Mouse (Mus musculus) left cerebral cortex, adult 18-20 months (tissue): ENCODE results near the gene Myo5a. TPM values are rescaled to one million over a fixed set of nuclear protein-coding genes. Genes with fewer than 3 reads are reported as not detected.
A peak's percentile ranks its signal among the peaks of the same experiment; 100 is the strongest.

Source experiments
- DNase-seq, 2 experiments: peaks; one replicate each; pipeline ENCODE4 v3.0.0; 2021 to 2022; ENCODE audit warnings: low spot score in 2 of 2, mixed read lengths in 1 of 2
- long read RNA-seq, 2 experiments: library from polyadenylated mRNA; stranded (forward); transcript quantifications; one replicate each; pipeline ENCODE4 v2.0.0; 2021
- total RNA-seq, 2 experiments: library from RNA; stranded (reverse); gene quantifications; 2 replicates each; pipeline ENCODE4 v1.2.3; 2021

Myo5a gene
- 100 to 1,000 TPM; 282 to 297 TPM for total RNA-seq
- long read RNA-seq, experiment 1, partial matches to known transcripts, result 65 of 94 reads
- long read RNA-seq, experiment 1, other reads (novel, unspliced or antisense), result 25 of 94 reads
- long read RNA-seq, experiment 2, partial matches to known transcripts, result 14 of 55 reads
- long read RNA-seq, experiment 2, other reads (novel, unspliced or antisense), result 41 of 55 reads

DNA sequence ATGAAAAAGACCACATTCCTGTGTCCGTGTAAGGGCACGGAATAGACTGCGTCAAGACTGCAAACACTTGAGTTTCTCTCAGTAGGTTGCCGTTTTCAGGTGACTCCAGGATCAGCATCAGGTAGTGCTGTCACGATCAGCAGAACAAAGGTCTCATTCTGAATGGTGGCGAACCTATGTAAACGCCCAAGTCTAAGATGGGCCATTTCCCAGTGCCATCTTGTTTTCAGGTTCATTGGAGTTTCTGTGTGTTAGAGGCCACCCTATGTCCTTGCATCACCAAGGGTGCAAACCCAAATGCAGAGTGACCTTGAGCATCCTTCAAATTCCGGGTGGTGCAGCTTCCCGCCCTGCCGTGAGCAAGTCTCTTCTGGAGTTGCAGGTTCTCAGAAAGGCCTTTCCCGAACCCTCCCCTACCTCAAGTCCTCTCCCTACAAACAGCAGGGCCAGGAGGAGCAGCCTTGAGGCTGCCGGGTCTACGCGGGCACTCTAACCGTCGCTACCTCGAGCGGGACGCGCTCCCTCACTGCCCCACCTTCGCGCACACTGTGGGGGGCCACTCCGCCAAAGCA, at the start of gene Myo5a:
Myo5a (plus strand) TSS at position 559 of the 572 bp plus-strand sequence.
- no peak for DNase-seq

DNA sequence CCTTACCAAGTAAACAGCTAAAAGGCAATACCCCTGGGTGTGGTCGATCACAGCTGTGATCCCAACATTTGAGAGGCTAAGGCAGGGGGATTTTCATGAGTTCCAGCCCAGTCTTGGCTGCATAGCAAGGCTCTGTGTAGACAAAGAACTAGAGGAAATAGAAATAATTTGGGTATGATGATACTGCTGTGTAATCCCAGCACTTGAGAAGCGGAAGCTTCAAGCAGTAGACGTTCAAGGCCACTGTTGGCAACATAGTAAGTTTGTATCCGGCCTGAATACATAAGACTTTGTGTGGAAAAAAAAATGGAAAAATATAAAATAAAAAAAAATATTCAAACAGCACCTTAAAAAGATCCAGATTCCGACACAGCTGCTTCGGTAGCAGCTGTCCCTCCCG, 48.3 kb upstream of the Myo5a start:
- no peak for DNase-seq

DNA sequence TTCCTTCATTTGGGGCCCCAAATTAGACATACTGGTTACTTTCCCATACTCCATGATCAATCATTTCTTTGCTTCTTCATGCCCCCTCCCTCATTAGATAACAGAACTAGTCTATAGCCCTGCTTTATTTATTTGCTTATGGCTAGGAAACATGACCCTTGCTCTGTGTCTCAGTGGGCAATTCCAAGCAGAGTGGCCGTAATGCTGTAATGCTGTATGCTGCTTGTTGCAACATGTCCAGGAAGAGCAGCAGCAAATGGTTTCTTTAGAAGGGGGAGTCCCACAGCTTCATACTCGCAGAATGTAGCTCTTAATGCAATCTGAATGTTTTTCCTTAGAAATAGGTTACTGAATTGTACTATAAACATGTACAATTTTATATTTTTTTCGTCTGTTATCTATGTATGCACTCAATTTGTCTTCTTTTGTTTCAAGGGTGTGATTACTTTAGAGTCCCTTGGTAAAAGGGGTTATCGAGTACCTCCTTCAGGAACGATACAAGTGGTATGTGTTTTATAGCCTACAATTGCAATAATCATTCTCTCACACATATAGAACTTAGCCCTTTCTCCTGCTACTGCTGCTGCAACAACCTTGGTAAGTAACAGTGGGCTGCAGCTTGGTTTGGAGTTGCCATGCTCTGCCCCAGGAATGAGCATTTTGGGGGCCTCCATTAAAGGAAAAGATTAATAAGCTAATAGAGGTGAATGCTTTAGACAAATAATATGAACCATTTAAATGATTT, 47.5 kb upstream of the Myo5a start:
- DNase-seq, result no peak

DNA sequence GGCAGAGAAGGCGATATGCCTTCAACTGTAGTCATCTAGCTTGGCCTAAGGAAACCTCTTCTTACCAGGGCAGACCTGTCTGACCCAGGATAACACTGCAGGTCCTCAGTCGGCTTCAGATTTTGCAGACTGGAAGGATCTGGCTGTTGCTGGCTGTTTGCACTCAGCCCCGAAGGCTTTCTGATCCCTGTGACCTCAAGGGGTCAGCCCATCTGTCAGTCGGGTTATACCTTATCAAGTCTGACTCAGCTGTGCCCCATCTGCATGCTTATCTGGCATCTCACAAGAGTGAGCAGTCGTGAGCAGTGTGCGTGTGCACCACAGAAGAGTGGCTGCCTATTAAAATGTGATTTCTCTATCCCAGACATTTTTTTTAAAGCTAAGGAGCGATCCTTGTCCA, 46.7 kb upstream of the Myo5a start:
- no peak for DNase-seq

DNA sequence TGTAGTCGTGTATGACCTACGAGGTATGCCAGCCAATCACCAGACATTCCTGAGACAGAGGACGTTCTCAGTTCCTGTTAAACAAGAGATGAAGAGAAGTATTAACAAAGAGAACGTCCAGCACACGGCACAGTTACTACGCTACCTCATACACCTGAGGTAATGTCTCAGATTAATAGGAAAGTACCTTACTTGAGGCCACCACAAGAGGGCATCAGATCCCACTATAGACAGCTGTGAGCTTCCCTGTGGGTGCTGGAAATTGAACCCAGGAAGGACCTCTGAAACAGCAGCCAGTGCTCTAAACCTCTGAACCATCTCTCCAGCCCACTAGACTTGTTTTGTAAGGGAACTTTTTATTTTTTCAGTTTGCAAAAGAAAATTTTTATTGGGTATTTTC, 45.1 kb upstream of the Myo5a start:
- DNase-seq, result no peak

DNA sequence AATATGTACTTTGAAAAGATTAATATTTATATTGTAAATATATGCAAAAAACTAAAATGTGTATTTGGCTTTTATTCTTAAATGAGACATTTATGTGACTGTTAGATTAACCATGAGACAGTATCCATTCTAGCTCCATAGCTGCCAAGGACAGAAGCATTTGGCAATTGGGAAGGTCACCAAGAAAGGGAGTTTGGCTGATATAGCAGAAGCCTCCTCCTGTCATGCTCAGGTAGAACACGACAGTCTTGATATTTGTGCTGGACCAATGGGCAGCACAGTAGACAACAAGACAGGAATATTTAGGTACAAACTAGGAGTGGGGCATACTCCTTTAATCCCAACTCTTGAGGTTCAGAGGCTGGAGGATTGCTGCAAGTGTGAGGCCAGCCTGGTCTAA, 38.4 kb upstream of the Myo5a start:
- no peak for DNase-seq

DNA sequence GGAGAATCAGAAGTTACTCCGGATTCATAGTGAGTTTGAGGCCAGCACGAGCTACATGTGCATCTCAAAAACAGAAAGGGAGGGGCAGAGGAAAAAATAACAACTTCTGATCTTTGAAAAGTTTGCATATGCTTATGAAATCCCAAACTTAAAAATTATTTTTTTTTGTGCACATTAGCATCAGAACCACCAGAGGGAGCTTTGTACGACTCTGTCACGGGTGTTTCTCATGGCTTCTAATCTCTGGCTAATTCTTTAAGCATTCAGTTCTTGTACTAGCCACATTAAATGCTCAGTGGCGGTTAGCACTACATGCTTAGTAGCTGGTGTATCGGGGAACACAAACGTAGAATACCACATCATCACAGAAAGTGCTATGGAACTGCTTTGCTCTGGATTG, 37.7 kb upstream of the Myo5a start:
- no peak for DNase-seq

DNA sequence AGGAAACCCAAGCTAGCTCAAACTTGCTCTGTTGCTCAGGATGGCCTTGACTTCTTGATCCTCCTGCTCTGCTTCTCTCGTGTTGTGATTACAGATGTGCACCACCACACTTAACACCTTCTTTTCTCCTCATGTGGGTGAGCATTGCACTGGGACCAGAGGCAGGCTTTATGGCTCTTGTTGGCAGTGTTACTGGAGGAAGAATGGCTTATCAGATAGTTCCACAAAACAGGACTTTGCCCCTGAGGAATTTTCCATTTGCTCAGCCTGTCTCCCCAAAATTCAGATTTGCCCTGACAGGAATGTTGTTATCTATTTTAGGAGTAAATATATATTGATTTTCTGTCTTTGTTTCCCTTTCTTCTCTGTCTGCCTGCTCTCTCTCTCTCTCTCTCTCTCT, 36.1 kb upstream of the Myo5a start:
- no peak for DNase-seq

DNA sequence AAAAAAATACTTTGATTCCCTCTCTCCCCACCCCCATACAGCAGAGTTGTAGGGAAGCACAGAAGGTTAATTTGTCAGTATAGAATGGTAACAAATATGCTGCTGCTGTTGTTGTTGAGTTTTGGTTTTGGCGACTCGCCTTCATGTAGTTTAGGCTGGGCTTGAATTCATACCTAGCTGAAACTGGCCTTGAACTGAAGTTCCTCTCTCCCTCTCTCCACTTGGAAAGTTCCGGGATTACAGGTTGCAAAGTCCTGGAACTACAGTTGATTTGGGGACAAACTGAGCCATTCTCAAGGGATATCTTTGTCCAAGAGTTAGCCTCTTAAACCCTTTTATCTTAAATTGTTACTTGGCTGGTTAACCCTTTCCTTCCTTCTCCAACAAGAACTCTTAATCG, 34.9 kb upstream of the Myo5a start:
- no peak for DNase-seq

DNA sequence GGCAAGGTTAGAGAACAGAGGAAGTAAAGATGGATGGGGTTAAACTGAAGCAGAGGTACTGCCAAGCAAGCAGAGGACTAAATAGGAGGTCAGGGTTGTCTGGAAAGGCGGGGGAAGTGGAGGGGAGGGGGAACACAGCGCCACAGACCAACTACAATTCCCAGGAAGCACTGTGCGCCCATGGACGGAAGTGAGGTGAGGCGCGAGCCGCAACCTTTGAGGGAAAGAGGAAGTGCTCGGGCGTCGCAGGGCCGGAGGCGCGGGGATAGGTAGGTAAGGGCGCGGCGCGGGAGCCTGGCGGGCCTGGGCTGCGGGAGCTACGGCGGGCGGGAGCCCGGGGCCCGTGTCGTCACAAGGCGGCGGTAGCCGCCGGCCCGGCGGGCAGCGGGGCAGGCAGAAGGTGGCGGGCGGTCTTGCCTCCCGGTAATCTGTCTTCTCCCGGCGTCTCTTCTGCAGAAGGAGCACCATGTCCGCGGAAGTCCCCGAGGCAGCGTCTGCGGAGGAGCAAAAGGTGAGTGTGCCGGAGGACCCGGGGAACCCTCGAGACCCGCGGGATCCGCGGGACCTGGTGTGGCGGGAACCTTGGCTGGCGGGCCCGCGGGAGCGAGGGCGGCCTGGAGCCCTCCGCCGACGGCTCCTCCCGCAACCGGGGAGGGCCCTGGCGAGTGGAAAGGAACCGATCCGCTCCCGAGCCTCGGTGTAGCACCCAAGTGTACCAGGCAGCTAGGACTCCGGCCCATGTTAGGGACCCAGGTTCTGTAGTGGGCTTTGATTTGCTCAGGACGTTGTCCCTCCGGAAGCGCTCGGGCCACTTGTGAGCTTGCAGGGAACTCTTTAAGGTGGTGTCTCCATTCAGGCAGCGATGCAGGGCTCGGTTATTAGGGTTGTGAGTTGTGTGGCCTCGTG, 33.1 kb upstream of the Myo5a start, which contains the start of gene Arpp19:
Arpp19 (plus strand) TSS at position 164 of the 906 bp plus-strand sequence.
- DNase-seq, result peak; percentile 81 to 90

DNA sequence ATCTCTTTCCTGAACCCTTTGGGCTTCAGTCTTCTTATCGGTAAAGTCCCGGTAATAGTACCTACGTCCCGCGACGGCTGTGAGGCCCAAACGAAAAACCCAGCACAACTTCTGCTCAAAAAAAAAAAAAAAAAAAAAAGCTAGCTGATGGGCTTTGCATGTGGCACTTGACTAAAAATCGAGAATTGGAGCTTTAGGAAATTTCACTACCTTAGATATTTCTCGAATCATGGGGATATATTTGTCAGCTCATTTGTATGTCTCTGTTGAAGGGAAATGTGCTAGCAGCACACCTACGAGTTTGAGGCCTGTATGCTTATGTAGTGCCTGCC, 32.5 kb upstream of the Myo5a start:
- no peak for DNase-seq

DNA sequence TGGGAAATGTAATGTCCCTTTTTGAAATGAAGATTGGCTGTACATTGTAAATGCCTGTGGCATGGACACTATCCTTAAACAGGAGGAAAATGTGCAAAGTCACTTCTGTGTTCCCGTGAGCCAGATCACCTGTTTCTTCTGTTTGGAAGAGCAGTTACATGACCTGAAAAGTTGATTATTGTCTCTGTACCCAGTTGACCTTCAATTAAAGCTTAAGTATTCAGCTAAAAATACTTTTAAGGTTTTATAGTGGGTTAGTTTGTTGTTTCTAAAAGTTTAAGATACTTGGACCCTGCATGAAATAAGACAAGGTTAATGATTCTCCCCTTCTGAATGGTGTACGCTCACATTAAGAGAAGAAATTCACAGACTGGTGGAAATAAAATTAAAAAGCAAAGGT, 30.2 kb upstream of the Myo5a start:
- no peak for DNase-seq

DNA sequence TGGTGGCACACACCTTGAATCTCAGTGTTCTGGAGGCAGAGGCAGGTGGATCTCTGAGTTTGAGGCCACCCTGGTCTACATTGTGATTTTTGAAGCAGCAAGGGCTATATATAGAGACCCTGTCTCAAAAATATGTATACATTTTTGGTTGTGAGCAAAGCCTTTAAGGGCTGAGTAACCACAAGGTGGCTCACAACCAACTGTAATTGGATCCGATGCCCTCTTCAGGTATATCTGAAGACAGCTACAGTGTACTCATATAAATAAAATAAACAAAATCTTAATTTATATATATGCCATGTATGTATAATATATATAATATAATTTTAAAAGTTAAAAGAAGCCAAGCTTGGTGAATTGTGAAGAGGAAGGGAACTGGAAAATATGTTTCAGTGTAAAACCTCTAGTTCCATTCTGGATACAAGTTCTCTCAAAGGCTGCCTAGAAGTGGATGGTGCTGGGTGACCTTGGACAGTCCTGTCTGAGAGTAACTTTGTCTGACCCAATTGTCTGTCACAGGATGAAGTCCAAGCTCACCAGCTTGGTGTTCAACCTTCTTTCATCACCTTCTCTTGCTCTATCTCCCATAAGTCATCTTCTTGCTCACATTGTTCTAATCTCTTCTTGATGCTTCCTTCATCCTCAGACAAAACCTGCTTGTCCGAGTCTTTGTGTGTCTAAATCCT, 28.8 kb upstream of the Myo5a start:
- no peak for DNase-seq

DNA sequence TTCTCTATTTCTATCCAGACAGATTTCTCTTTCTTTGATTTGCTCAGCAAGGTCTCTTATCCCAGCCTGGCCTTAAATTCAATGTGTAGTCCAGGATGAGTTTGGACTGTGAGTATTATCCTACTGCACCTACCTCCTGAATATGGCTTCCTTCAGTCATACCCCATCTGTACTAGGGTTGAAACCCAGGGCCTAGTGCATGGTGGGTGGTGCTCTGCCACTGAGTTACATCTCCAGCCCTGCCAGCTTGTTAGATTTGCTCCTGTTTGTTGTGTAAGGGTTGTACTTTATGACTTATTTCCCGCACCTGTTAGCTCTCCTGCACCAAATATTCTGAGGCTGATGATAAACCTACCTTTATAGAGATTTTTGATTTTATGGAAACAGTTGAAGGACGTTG, 27.6 kb upstream of the Myo5a start:
- no peak for DNase-seq

DNA sequence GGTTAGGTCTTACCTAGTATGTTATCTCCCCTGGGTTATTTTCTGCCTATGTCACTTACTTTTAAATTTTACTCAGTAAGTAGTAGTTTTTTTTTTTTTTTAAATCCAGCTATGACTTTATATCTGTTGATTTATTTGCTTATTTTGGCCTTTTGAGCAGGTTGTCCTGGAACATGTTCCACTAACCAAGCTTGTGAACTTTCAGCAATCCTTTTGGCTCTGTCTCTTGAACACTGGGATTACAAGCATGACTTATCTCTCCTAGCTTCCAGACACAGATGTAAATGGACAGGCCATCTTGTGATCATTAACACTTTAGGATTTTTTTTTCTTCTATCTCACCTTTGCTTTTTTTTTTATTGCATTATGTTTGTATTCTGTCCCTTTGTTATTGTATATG, 23.7 kb upstream of the Myo5a start:
- no peak for DNase-seq

DNA sequence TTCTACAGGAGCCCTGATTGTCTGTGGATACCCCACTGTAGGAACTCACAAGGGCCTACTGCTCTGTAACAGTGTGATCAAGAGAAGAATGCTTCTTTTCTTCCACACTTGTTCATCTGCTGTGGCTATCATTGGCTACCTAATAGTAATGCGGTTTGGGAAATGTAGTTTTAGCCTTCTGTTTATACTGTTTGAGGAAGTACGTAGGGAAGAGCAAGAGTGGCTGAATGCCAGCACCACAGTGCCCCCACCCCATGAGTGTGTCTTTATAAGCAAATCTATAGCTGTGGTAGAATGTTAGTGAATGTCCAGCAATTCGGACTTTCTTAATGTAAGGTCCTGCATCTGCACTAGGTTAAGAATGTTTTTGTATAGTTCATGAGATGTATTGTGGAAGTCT, 21.7 kb upstream of the Myo5a start:
- DNase-seq, result no peak

DNA sequence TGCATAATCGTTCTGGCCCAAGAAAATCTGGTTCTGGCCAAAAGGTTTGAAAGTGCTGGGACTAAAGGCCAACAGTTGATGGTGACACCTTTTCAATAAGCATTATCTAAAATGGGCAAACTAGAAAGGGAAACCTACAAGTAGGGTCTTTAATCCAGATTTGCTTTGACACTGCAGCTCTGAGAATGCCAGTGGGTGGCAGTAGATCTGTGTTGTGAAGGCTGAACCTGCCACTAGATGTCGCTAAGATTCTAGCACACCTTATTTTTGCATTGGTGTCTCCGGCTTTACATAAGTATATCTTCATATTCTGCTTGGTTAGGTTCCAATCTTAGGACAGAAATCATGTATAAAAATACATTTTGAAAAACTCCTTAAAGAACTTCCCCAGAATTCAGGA, 20.8 kb upstream of the Myo5a start:
- DNase-seq, result peak; percentile 78 to 82

DNA sequence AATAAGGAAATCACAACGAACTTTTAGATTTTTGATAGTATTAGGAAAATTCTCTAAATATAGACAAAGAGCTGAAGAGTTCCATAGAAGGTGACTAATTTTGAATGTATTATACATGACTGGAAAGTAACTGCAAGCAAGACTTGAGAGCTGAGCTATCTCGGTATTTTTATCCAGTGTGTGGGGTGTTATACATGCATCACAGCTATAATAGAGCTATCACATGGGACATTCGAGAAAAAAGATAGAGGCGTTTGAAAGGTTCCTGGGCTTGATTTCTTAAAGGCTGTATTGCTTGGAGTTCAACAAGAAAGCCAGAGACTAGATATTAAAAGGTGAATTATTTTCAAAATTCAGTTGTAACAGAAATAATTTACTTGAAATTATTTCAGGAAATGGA, 19.0 kb upstream of the Myo5a start:
- no peak for DNase-seq

DNA sequence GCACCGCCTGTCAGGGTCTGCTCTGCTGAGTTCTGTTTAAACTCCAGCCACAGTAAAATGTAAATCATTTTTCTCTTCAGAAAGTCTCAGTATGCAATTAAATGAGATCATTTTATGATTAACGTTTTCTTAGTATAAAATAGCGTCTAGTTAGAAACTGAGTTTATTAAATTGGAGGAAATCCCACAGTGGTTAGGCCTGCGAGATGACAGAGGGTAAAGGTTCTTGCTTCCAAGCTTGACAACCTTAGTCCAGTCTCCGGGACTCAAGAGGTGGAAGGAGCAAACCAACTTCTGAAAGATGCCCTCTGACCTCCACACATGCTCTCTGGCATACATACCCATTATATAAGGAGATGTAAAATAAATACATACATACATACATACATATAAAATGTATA, 15.8 kb upstream of the Myo5a start:
- DNase-seq, result no peak

DNA sequence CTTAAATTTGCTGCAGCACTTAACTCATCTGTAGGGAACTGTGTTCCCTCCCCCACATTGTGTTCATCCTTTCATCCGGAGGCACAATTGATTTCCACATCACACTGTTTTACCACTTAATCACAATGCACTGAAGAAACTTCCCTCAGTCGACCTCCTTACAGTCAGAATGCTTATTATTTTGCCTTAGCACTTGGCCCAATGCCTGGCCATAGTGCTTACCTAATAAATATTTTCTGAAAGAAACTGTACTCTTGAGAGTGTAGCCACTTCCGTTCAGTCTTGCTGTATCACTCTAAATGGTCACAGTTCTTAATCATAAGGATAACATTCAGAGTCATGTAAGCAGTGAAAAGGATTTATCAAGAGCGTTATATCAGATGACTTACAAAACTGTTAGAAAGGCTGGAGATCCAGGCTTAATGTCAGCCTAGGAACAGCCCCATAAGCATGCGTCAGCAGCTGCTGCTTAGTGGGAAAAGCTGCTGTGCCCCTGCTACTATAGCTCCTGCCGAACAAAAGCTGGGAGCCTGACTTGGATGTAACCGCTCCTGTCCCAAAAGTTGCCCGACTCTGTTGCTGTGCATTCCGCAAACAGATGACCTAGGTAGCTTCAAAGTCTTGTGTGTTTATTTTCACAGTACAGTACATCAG, 6.0 kb upstream of the Myo5a start:
- DNase-seq, result no peak
